Mouse (Mus musculus) testis, adult 2 months (tissue): ENCODE results near the gene Synj2.

Experiments
- CTCF ChIP-seq: fragments of 200-500 bp; IDR thresholded peaks from 2 replicates; pipeline ENCODE4 v1.5.1; 2012; ENCODE audit warnings: low read depth, mild to moderate bottlenecking, inconsistent platforms, low read length, moderate library complexity; ENCODE audit not compliant: control insufficient read depth, insufficient read depth, insufficient replicate concordance
- POLR2A ChIP-seq: fragments of 200-500 bp; IDR thresholded peaks from 2 replicates; pipeline ENCODE4 v1.6.1; 2012; ENCODE audit warnings: low read depth, mild to moderate bottlenecking, inconsistent platforms, low read length, moderate library complexity; ENCODE audit not compliant: control insufficient read depth

GRCm38 (mm10) chr17:5943053-5943452 is 2.0 kb downstream of the Synj2 start:
- TF ChIP-seq CTCF (no peak), POLR2A (no peak)
